Mouse (Mus musculus) megakaryocyte, adult 5-6 weeks (primary cell): ENCODE measurements around the gene Ppl. TPM values are rescaled to one million over a fixed set of nuclear protein-coding genes. Genes with fewer than 3 reads are reported as not detected.

Experiments
- ATAC-seq: 2 replicates; pipeline ENCODE4 v1.8.0; 2016; ENCODE audit warnings: mild to moderate bottlenecking, inconsistent platforms; ENCODE audit not compliant: poor library complexity, severe bottlenecking
- total RNA-seq, 2 experiments: library from RNA; stranded (forward) in 1 of 2; stranded (reverse) in 1 of 2; fragments of 153-499, 151-499 nt in 1 of 2; fragments of 221-1000, 200-1000 nt in 1 of 2; gene quantifications; 2 replicates each; pipeline versions ENCODE4 v1.2.3 to v1.2.4; 2015 to 2017

Gene Ppl
- total RNA-seq, 2 experiments from 2014 or later = not detected

DNA sequence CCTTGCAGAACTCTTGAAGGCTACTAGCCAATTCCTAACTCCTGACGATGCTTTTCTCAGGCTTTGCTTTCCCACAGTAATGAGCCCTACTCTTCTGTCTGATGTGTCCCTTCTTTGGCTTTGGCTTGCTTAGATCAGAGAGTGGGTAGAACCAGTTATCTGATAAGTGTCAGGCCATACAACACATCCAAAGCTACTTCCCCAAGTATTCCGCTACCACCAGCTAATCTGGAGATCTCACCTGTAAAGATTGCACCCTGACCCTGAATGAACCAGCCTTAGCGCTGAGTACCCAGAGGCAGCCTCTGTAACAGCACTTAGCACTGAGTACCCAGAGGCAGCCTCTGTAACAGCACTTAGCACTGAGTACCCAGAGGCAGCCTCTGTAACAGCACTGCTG lies 86.9 kb downstream of the Ppl start:
- no peak for ATAC-seq

DNA sequence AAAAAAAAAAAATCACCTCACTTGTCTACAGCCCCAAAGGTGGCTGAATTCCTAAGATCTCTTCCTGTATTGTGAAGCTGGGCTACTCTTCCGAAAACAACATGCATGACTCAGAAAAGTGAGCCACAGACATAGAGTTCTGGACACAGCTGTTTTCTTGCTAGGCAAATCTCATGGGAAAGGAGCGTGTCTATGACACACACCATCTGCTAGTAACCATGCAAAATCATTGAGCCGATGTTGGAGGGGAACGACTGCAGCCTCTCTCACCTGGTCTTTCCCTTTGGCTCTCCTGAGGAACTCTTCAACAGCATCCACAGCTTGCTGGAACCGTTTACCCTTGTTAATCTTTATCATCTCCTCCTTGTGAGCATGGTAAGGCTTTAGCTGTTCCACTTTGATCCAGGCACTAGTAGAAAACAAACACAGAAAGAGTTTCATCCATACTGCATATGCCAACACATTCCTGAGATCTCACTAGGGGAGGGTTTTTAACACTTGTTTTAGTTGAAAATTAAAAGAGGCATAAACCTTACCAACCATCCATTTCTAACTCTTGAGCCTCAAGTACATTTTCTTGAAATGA lies 95.5 kb downstream of the Ppl start:
- ATAC-seq = no peak

Other genes starting within 250 kb of the Ppl start
- gene Mgrn1, start 246.2 kb downstream of the Ppl start, total RNA-seq (2015) = 30.4 and 33.0 TPM in 2 replicates
- gene Mgrn1, start 246.2 kb downstream of the Ppl start, total RNA-seq (2017) = 32.1 and 41.0 TPM in 2 replicates
- 16.7 and 22.9 TPM in 2 replicates for gene Nudt16l1, start 193.7 kb downstream of the Ppl start, total RNA-seq (2015)
- gene Nudt16l1, start 193.7 kb downstream of the Ppl start, total RNA-seq (2017) = 10.2 and 14.0 TPM in 2 replicates
- gene Anks3, start 168.2 kb downstream of the Ppl start, total RNA-seq (2015) = 13.7 and 15.0 TPM in 2 replicates
- gene Anks3, start 168.2 kb downstream of the Ppl start, total RNA-seq (2017) = 15.6 and 19.0 TPM in 2 replicates
- gene Sept12, start 134.6 kb downstream of the Ppl start, total RNA-seq (2015) = not detected in 2 replicates
- gene Sept12, start 134.6 kb downstream of the Ppl start, total RNA-seq (2017) = not detected in 2 replicates
- gene Smim22, start 125.1 kb downstream of the Ppl start, total RNA-seq (2015) = not detected in 2 replicates
- not detected in 2 replicates for gene Smim22, start 125.1 kb downstream of the Ppl start, total RNA-seq (2017)
- 75.8 and 80.5 TPM in 2 replicates for gene Rogdi, start 118.9 kb downstream of the Ppl start, total RNA-seq (2015)
- 28.1 and 38.9 TPM in 2 replicates for gene Rogdi, start 118.9 kb downstream of the Ppl start, total RNA-seq (2017)
- 66.7 and 69.8 TPM in 2 replicates for gene Glyr1, start 82.6 kb downstream of the Ppl start, total RNA-seq (2015)
- gene Glyr1, start 82.6 kb downstream of the Ppl start, total RNA-seq (2017) = 100 and 112 TPM in 2 replicates
- 25.7 and 28.0 TPM in 2 replicates for gene Ubn1, start 82.4 kb downstream of the Ppl start, total RNA-seq (2015)
- gene Ubn1, start 82.4 kb downstream of the Ppl start, total RNA-seq (2017) = 39.5 and 52.6 TPM in 2 replicates
- gene Sec14l5, start 14.7 kb upstream of the Ppl start, total RNA-seq (2015) = not detected in 2 replicates
- gene Sec14l5, start 14.7 kb upstream of the Ppl start, total RNA-seq (2017) = not detected in 2 replicates
- gene Nagpa, start 71.6 kb upstream of the Ppl start, total RNA-seq (2015) = 42.5 and 43.5 TPM in 2 replicates
- 74.9 and 76.1 TPM in 2 replicates for gene Nagpa, start 71.6 kb upstream of the Ppl start, total RNA-seq (2017)
- not detected in 2 replicates for gene AU021092, start 89.9 kb upstream of the Ppl start, total RNA-seq (2015)
- not detected in 2 replicates for gene AU021092, start 89.9 kb upstream of the Ppl start, total RNA-seq (2017)
- 13.7 and 19.5 TPM in 2 replicates for gene Alg1, start 101.2 kb upstream of the Ppl start, total RNA-seq (2015)
- 20.0 and 23.4 TPM in 2 replicates for gene Alg1, start 101.2 kb upstream of the Ppl start, total RNA-seq (2017)
- 12.4 and 12.8 TPM in 2 replicates for gene Eef2kmt, start 123.6 kb upstream of the Ppl start, total RNA-seq (2015)
- 9.1 and 10.7 TPM in 2 replicates for gene Eef2kmt, start 123.6 kb upstream of the Ppl start, total RNA-seq (2017)